In the genomic region with DNA sequence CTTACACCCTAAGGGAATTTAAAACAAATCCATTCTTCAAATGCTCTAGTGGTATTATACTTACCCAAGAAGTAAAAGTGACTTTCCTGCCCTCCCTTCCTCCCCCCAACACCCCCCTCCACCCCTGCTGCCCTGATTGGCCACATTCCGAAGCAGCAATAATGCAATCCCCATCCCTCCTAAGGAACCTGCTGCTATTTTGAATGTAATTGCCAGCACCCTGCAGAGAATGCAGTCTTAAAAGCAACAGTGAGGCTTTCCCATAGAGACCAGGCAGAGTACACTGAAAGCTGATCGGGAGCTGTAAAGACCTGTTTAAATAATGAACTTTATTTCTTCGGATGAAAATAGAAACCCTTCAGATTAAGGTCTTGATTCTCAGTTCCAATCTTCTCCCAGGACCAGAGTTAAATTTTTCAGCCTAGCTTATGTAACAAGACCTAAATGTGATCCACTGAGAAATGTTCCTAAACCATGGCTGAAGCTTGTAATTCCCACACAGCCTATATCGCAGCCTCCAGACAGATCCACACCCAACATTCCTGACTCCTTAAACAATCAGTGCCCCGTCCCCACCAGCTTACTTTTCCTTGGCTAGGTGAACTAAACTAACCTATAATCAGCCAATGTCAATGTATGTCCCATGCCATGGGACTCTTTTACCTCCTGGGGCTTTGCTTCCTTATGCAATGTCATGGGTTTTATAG, we compare ENCODE assay signal across 15 mouse cellular contexts.
DNase-seq lines count a peak whose midpoint lies in the region; ATAC-seq and TF ChIP-seq lines count a peak whose summit lies in the region.
"Had no signal": no experiment of that assay in that cellular context is flagged by ENCODE, and none has a peak within 500 bp of the region (broad histone marks: within the 10 kb centered on the region; RNA-seq: fewer than 3 reads in every experiment).

No protein-coding gene starts in this region.

- H3K4me2 ChIP-seq in forebrain, embryonic 12.5 days: no peak overlapping the region
- no peak overlapping the region for H3K4me2 ChIP-seq in forebrain, embryonic 16.5 days (ENCODE audit: low read length)
- H3K4me2 ChIP-seq in neural tube, embryonic 11.5 days (ENCODE audit: low read depth): no peak overlapping the region
- H3K4me2 ChIP-seq in limb, embryonic 14.5 days (replicated peaks; ENCODE audit: low read depth, low read length, severe bottlenecking): no peak overlapping the region
- H3K4me2 ChIP-seq: liver, embryonic 15.5 days had no signal

- no peak overlapping the region for H3K9ac ChIP-seq in forebrain, embryonic 12.5 days
- H3K9ac ChIP-seq in forebrain, embryonic 16.5 days (replicated peaks; ENCODE audit: low read depth, low read length): no peak overlapping the region
- no peak overlapping the region for H3K9ac ChIP-seq in neural tube, embryonic 11.5 days (ENCODE audit: low read length)
- no peak overlapping the region for H3K9ac ChIP-seq in limb, embryonic 14.5 days (ENCODE audit: low read depth, low read length, severe bottlenecking)
- H3K9ac ChIP-seq: liver, embryonic 15.5 days had no signal

- no peak for TF ChIP-seq POLR2A in limb, embryonic 14.5 days (IDR thresholded peaks at IDR 0.05; ENCODE audit: borderline replicate concordance, extremely low read depth, insufficient read depth, insufficient read length)

- peak; percentile 37; the same call in 1 of the 2 replicates for ATAC-seq in forebrain, embryonic 12.5 days (ENCODE audit: low FRiP score)
- ATAC-seq in forebrain, embryonic 16.5 days: no peak
- ATAC-seq in neural tube, embryonic 11.5 days (ENCODE audit: insufficient read depth, low FRiP score, low TSS enrichment): peak; percentile 22
- no peak for ATAC-seq in limb, embryonic 14.5 days (ENCODE audit: low FRiP score, low read depth)

- 8% methylated on average over 5 of the region's 5 CpGs for WGBS in forebrain, embryonic 12.5 days
- 7% methylated on average over 5 of the region's 5 CpGs for WGBS in forebrain, embryonic 16.5 days
- WGBS in neural tube, embryonic 11.5 days: 6% methylated on average over 5 of the region's 5 CpGs
- WGBS in limb, embryonic 14.5 days: 12% methylated on average over 5 of the region's 5 CpGs

- H3K36me3 ChIP-seq in forebrain, embryonic 12.5 days (replicated peaks): no peaks in the 10 kb centered on the region
- H3K36me3 ChIP-seq in forebrain, embryonic 16.5 days (ENCODE audit: control insufficient read depth, insufficient read depth): no peaks in the 10 kb centered on the region
- H3K36me3 ChIP-seq in neural tube, embryonic 11.5 days (ENCODE audit: control insufficient read depth, insufficient read depth, low read length): no peaks in the 10 kb centered on the region
- no peaks in the 10 kb centered on the region for H3K36me3 ChIP-seq in limb, embryonic 14.5 days (ENCODE audit: control insufficient read depth, insufficient read depth, low read length)
- H3K36me3 ChIP-seq: embryonic facial prominence, embryonic 10.5 days; liver, embryonic 15.5 days had no signal

- no peak overlapping the region for H3K4me3 ChIP-seq in forebrain, embryonic 12.5 days (replicated peaks)
- H3K4me3 ChIP-seq in forebrain, embryonic 16.5 days (replicated peaks; ENCODE audit: low read length): no peak overlapping the region
- H3K4me3 ChIP-seq in neural tube, embryonic 11.5 days (ENCODE audit: low read depth, low read length): no peak overlapping the region
- H3K4me3 ChIP-seq in limb, embryonic 14.5 days (replicated peaks; ENCODE audit: low read length): no peak overlapping the region
- H3K4me3 ChIP-seq: embryonic facial prominence, embryonic 10.5 days; layer of hippocampus, adult 2 months; liver, embryonic 15.5 days had no signal

- H3K9me3 ChIP-seq in forebrain, embryonic 12.5 days: no peaks in the 10 kb centered on the region
- no peaks in the 10 kb centered on the region for H3K9me3 ChIP-seq in forebrain, embryonic 16.5 days (ENCODE audit: control insufficient read depth, low read length)
- no peaks in the 10 kb centered on the region for H3K9me3 ChIP-seq in neural tube, embryonic 11.5 days (ENCODE audit: control insufficient read depth, low read length)
- H3K9me3 ChIP-seq in limb, embryonic 14.5 days (ENCODE audit: control insufficient read depth, low read length): no peaks in the 10 kb centered on the region
- H3K9me3 ChIP-seq: embryonic facial prominence, embryonic 10.5 days; liver, embryonic 15.5 days had no signal

- H3K4me1 ChIP-seq in forebrain, embryonic 12.5 days: peaks cover 20% of the 10 kb centered on the region
- H3K4me1 ChIP-seq in forebrain, embryonic 16.5 days (replicated peaks; ENCODE audit: control insufficient read depth, insufficient read depth, low read length): peaks cover 6% of the 10 kb centered on the region; the same call in 1 of the 2 replicates
- peaks cover 4% of the 10 kb centered on the region for H3K4me1 ChIP-seq in neural tube, embryonic 11.5 days (ENCODE audit: control insufficient read depth, insufficient read depth, low read length)
- H3K4me1 ChIP-seq in limb, embryonic 14.5 days (ENCODE audit: control insufficient read depth, insufficient read depth, low read length): peaks cover 12% of the 10 kb centered on the region
- H3K4me1 ChIP-seq: liver, embryonic 15.5 days had no signal

- DNase-seq in neural tube, embryonic 11.5 days (ENCODE audit: low spot score): no peak
- no peak for DNase-seq in neural tube, embryonic 10.5 days (ENCODE audit: extremely low spot score, low spot score)
- DNase-seq in limb, embryonic 14.5 days (ENCODE audit: low spot score): peak; percentile 7
- no peak for DNase-seq in heart, adult 11 months
- DNase-seq in adrenal gland, adult 2 months: no peak
- DNase-seq in right cerebral cortex, postnatal 10 days (ENCODE audit: low spot score in 2 of 2): no peak
- DNase-seq: heart, postnatal 4 days; kidney, adult 18-20 months; kidney, postnatal 10 days; left cerebral cortex, postnatal 4 days had no signal

- H3K27me3 ChIP-seq in forebrain, embryonic 12.5 days: no peaks in the 10 kb centered on the region
- no peaks in the 10 kb centered on the region for H3K27me3 ChIP-seq in forebrain, embryonic 16.5 days (replicated peaks; ENCODE audit: control insufficient read depth, insufficient read depth, low read length)
- H3K27me3 ChIP-seq in neural tube, embryonic 11.5 days (ENCODE audit: control insufficient read depth, insufficient read depth, low read length): no peaks in the 10 kb centered on the region
- no peaks in the 10 kb centered on the region for H3K27me3 ChIP-seq in limb, embryonic 14.5 days (ENCODE audit: control insufficient read depth, insufficient read depth, low read length)
- H3K27me3 ChIP-seq: liver, embryonic 15.5 days had no signal

- no peak overlapping the region for H3K27ac ChIP-seq in forebrain, embryonic 12.5 days
- no peak overlapping the region for H3K27ac ChIP-seq in forebrain, embryonic 16.5 days (ENCODE audit: low read length)
- no peak overlapping the region for H3K27ac ChIP-seq in neural tube, embryonic 11.5 days (ENCODE audit: low read depth, low read length)
- no peak overlapping the region for H3K27ac ChIP-seq in limb, embryonic 14.5 days (replicated peaks; ENCODE audit: low read depth, low read length)
- H3K27ac ChIP-seq: embryonic facial prominence, embryonic 10.5 days; layer of hippocampus, adult 2 months; liver, embryonic 15.5 days had no signal

Comparison
In these comparisons a context has a peak if more than half of its experiments do, and no peak if none do; other contexts are left out.
1. ATAC-seq: peak in forebrain, embryonic 12.5 days (single experiment) and neural tube, embryonic 11.5 days (single experiment); none in forebrain, embryonic 16.5 days (single experiment) and limb, embryonic 14.5 days (single experiment).